Mouse (Mus musculus): Measurements from ENCODE around the gene Bcl6.

DNA sequence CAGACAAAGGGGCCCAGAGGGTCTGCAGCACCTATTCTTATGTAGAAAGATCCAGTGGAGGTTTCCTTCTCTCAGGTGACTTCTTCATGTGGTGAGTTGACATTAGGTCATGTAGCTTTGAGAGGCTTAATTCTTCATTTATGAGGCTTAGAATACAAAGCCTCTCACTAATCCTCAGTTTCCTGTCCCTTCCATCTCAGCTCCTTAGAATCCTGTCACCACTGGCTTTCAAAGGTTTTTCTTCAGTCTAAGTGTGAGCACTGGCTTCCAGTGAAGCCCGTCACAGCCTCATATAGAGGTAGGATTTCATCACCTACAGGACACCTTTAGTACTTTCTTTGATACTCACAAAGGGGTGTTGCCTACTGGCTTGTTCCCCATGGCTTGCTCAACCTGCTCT, 65.7 kb downstream of the Bcl6 start:
- TF ChIP-seq CTCF (IDR thresholded peaks at IDR 0.05; ENCODE audit: extremely low read depth, insufficient read depth, low read length): no peak
- TF ChIP-seq POLR2A (IDR thresholded peaks at IDR 0.05; ENCODE audit: extremely low read depth, insufficient read depth, low read length): no peak

All from cortical plate, adult 2 months (tissue).